Mouse (Mus musculus): ENCODE measurements around the gene Astl. TPM values are rescaled to one million over a fixed set of nuclear protein-coding genes. Genes with fewer than 3 reads are reported as not detected.

Gene Astl
- polyA plus RNA-seq, 1 experiment from 2014 or later, result not detected

DNA sequence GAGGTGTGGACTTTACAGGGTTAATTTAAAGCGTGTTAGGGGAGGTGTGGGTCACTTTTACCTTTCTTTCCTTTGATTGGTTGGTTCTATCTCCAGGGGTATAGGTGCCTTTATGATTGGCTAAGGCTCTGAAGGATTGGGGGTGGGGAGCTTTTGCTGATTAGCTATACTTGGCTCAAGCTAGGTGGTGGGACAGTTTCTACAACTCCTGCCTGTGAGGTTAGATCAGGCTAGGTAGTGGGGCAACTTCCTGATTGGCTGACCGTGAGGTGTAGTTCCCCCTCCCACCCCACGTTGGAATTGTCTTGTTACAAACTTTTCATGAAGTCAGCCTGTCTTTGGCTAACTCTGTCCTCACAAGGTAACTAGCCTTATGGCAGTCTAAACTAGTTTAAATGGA lies 31.3 kb upstream of the Astl start:
- H3K9me3 ChIP-seq (replicated peaks; ENCODE audit: control insufficient read depth, low read length), result no peaks in the 10 kb centered on the region
- H3K9ac ChIP-seq (ENCODE audit: low read depth, low read length), result no peak overlapping the region
- H3K4me1 ChIP-seq (ENCODE audit: control insufficient read depth, low read depth, low read length), result no peaks in the 10 kb centered on the region
- H3K36me3 ChIP-seq (ENCODE audit: control insufficient read depth, insufficient read depth), result no peaks in the 10 kb centered on the region
- no peak overlapping the region for H3K4me2 ChIP-seq (ENCODE audit: low read depth, low read length)
- ATAC-seq (ENCODE audit: low read depth), result no peak
- no peak overlapping the region for H3K27ac ChIP-seq (ENCODE audit: low read length)
- no peak overlapping the region for H3K4me3 ChIP-seq (ENCODE audit: low read depth, low read length)
- WGBS (ENCODE audit: insufficient replicate concordance), result 16% methylated on average over 3 of the region's 3 CpGs
- H3K27me3 ChIP-seq (ENCODE audit: control insufficient read depth, insufficient read depth, low read depth, low read length), result no peaks in the 10 kb centered on the region

- 71% methylated on average over 2 of the region's 2 CpGs for WGBS (ENCODE audit: insufficient replicate concordance)
- H3K4me2 ChIP-seq (ENCODE audit: low read depth, low read length), result no peak overlapping the region
- H3K4me3 ChIP-seq (ENCODE audit: low read depth, low read length), result no peak overlapping the region
- H3K9ac ChIP-seq (ENCODE audit: low read depth, low read length), result no peak overlapping the region
- no peak overlapping the region for H3K27ac ChIP-seq (ENCODE audit: low read length)
- ATAC-seq (ENCODE audit: low read depth), result no peak
- no peaks in the 10 kb centered on the region for H3K27me3 ChIP-seq (ENCODE audit: control insufficient read depth, insufficient read depth, low read depth, low read length)
- H3K36me3 ChIP-seq (ENCODE audit: control insufficient read depth, insufficient read depth), result no peaks in the 10 kb centered on the region
- H3K9me3 ChIP-seq (replicated peaks; ENCODE audit: control insufficient read depth, low read length), result no peaks in the 10 kb centered on the region
- no peaks in the 10 kb centered on the region for H3K4me1 ChIP-seq (ENCODE audit: control insufficient read depth, low read depth, low read length)
Observed at GRCm38 (mm10) chr2:127308660-127309059, 29.8 kb upstream of the Astl start.

DNA sequence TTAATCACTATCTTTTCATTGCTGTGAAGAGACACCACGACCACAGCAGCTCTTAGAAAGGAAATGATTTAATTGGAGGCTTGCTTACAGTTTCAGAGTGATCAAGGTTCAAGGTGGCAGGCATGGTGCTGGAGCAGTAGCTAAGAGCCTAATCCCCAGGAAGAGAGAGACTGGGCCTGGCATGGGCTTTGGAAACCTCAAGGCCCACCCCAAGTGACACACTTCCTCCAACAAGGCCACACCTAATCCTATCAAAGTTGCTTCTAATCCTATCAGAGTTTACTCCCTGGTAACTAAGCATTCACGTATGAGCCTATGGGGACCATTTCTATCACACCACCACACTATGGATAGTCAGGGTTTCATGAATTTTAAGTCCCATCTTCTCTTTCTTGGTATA lies 28.2 kb upstream of the Astl start:
- 16% methylated on average over 2 of the region's 2 CpGs for WGBS (ENCODE audit: insufficient replicate concordance)
- ATAC-seq (ENCODE audit: low read depth), result no peak
- Histone ChIP-seq H3K9ac (ENCODE audit: low read depth, low read length) (no peak overlapping the region), H3K27me3 (ENCODE audit: control insufficient read depth, insufficient read depth, low read depth, low read length) (no peaks in the 10 kb centered on the region), H3K4me2 (ENCODE audit: low read depth, low read length) (no peak overlapping the region), H3K36me3 (ENCODE audit: control insufficient read depth, insufficient read depth) (no peaks in the 10 kb centered on the region), H3K4me3 (ENCODE audit: low read depth, low read length) (no peak overlapping the region), H3K4me1 (ENCODE audit: control insufficient read depth, low read depth, low read length) (no peaks in the 10 kb centered on the region), H3K9me3 (replicated peaks; ENCODE audit: control insufficient read depth, low read length) (no peaks in the 10 kb centered on the region), H3K27ac (ENCODE audit: low read length) (no peak overlapping the region)

- no peaks in the 10 kb centered on the region for H3K27me3 ChIP-seq (ENCODE audit: control insufficient read depth, insufficient read depth, low read depth, low read length)
- H3K4me3 ChIP-seq (ENCODE audit: low read depth, low read length), result no peak overlapping the region
- no peaks in the 10 kb centered on the region for H3K36me3 ChIP-seq (ENCODE audit: control insufficient read depth, insufficient read depth)
- H3K9ac ChIP-seq (ENCODE audit: low read depth, low read length), result no peak overlapping the region
- ATAC-seq (ENCODE audit: low read depth), result no peak
- H3K27ac ChIP-seq (ENCODE audit: low read length), result no peak overlapping the region
- WGBS (ENCODE audit: insufficient replicate concordance), result 60% methylated on average over 7 of the region's 7 CpGs
- H3K4me1 ChIP-seq (ENCODE audit: control insufficient read depth, low read depth, low read length), result no peaks in the 10 kb centered on the region
- H3K4me2 ChIP-seq (ENCODE audit: low read depth, low read length), result no peak overlapping the region
- H3K9me3 ChIP-seq (replicated peaks; ENCODE audit: control insufficient read depth, low read length), result no peaks in the 10 kb centered on the region
Observed at GRCm38 (mm10) chr2:127310685-127311084, 27.8 kb upstream of the Astl start.

- Histone ChIP-seq H3K36me3 (ENCODE audit: control insufficient read depth, insufficient read depth) (no peaks in the 10 kb centered on the region), H3K27me3 (ENCODE audit: control insufficient read depth, insufficient read depth, low read depth, low read length) (no peaks in the 10 kb centered on the region), H3K4me1 (ENCODE audit: control insufficient read depth, low read depth, low read length) (no peaks in the 10 kb centered on the region), H3K9me3 (replicated peaks; ENCODE audit: control insufficient read depth, low read length) (no peaks in the 10 kb centered on the region), H3K4me3 (ENCODE audit: low read depth, low read length) (no peak overlapping the region), H3K27ac (ENCODE audit: low read length) (no peak overlapping the region), H3K9ac (ENCODE audit: low read depth, low read length) (no peak overlapping the region), H3K4me2 (ENCODE audit: low read depth, low read length) (no peak overlapping the region)
- no peak for ATAC-seq (ENCODE audit: low read depth)
- 55% methylated on average over 1 of the region's 1 CpGs for WGBS (ENCODE audit: insufficient replicate concordance)
Observed at GRCm38 (mm10) chr2:127311193-127311592, 27.2 kb upstream of the Astl start.

GRCm38 (mm10) chr2:127312801-127313200 lies 25.6 kb upstream of the Astl start:
- H3K9me3 ChIP-seq (replicated peaks; ENCODE audit: control insufficient read depth, low read length), result no peaks in the 10 kb centered on the region
- no peak overlapping the region for H3K4me3 ChIP-seq (ENCODE audit: low read depth, low read length)
- no peak overlapping the region for H3K27ac ChIP-seq (ENCODE audit: low read length)
- no peaks in the 10 kb centered on the region for H3K27me3 ChIP-seq (ENCODE audit: control insufficient read depth, insufficient read depth, low read depth, low read length)
- no peaks in the 10 kb centered on the region for H3K4me1 ChIP-seq (ENCODE audit: control insufficient read depth, low read depth, low read length)
- no peaks in the 10 kb centered on the region for H3K36me3 ChIP-seq (ENCODE audit: control insufficient read depth, insufficient read depth)
- no peak overlapping the region for H3K9ac ChIP-seq (ENCODE audit: low read depth, low read length)
- no peak for ATAC-seq (ENCODE audit: low read depth)
- 75% methylated on average over 4 of the region's 4 CpGs for WGBS (ENCODE audit: insufficient replicate concordance)
- no peak overlapping the region for H3K4me2 ChIP-seq (ENCODE audit: low read depth, low read length)

DNA sequence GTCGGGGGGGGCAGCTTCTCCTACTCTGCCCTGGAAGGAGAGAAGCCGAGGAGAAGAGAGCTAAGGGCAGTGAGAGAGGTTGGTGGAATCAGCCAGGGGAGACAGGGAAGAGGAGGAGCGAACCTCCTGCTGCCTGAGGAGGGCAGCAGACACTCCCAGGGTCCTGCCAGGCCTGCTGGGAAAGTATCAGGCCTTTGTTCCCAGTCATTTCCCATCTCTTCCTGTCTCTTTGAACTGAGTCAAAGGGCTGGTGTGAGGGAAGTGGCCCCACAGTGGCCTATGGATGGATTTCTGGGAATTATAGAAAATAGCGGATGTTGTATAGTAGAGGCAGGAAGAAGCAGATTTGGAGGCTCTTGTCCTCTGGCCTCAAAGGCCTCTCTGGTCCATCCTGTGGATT lies 24.6 kb upstream of the Astl start:
- Histone ChIP-seq H3K27ac (ENCODE audit: low read length) (no peak overlapping the region), H3K36me3 (ENCODE audit: control insufficient read depth, insufficient read depth) (no peaks in the 10 kb centered on the region), H3K4me1 (ENCODE audit: control insufficient read depth, low read depth, low read length) (no peaks in the 10 kb centered on the region), H3K27me3 (ENCODE audit: control insufficient read depth, insufficient read depth, low read depth, low read length) (no peaks in the 10 kb centered on the region), H3K9ac (ENCODE audit: low read depth, low read length) (no peak overlapping the region), H3K4me3 (ENCODE audit: low read depth, low read length) (no peak overlapping the region), H3K9me3 (replicated peaks; ENCODE audit: control insufficient read depth, low read length) (no peaks in the 10 kb centered on the region), H3K4me2 (ENCODE audit: low read depth, low read length) (no peak overlapping the region)
- WGBS (ENCODE audit: insufficient replicate concordance), result 54% methylated on average over 4 of the region's 4 CpGs
- ATAC-seq (ENCODE audit: low read depth), result peak; percentile 51

GRCm38 (mm10) chr2:127314467-127315154 lies 23.8 kb upstream of the Astl start:
- H3K9me3 ChIP-seq (replicated peaks; ENCODE audit: control insufficient read depth, low read length), result no peaks in the 10 kb centered on the region
- WGBS (ENCODE audit: insufficient replicate concordance), result 31% methylated on average over 6 of the region's 6 CpGs
- no peak overlapping the region for H3K4me2 ChIP-seq (ENCODE audit: low read depth, low read length)
- no peak overlapping the region for H3K4me3 ChIP-seq (ENCODE audit: low read depth, low read length)
- no peaks in the 10 kb centered on the region for H3K36me3 ChIP-seq (ENCODE audit: control insufficient read depth, insufficient read depth)
- no peaks in the 10 kb centered on the region for H3K27me3 ChIP-seq (ENCODE audit: control insufficient read depth, insufficient read depth, low read depth, low read length)
- H3K27ac ChIP-seq (ENCODE audit: low read length), result no peak overlapping the region
- no peaks in the 10 kb centered on the region for H3K4me1 ChIP-seq (ENCODE audit: control insufficient read depth, low read depth, low read length)
- ATAC-seq (ENCODE audit: low read depth), result peak; percentile 41
- no peak overlapping the region for H3K9ac ChIP-seq (ENCODE audit: low read depth, low read length)

- no peaks in the 10 kb centered on the region for H3K36me3 ChIP-seq (ENCODE audit: control insufficient read depth, insufficient read depth)
- 71% methylated on average over 1 of the region's 1 CpGs for WGBS (ENCODE audit: insufficient replicate concordance)
Observed at GRCm38 (mm10) chr2:127315155-127315470, 23.3 kb upstream of the Astl start.

More at GRCm38 (mm10) chr2:127315155-127315470, 23.3 kb upstream of the Astl start:
- Histone ChIP-seq H3K27ac (ENCODE audit: low read length) (no peak overlapping the region), H3K4me1 (ENCODE audit: control insufficient read depth, low read depth, low read length) (no peaks in the 10 kb centered on the region), H3K9ac (ENCODE audit: low read depth, low read length) (no peak overlapping the region), H3K9me3 (replicated peaks; ENCODE audit: control insufficient read depth, low read length) (no peaks in the 10 kb centered on the region), H3K27me3 (ENCODE audit: control insufficient read depth, insufficient read depth, low read depth, low read length) (no peaks in the 10 kb centered on the region), H3K4me3 (ENCODE audit: low read depth, low read length) (no peak overlapping the region), H3K4me2 (ENCODE audit: low read depth, low read length) (no peak overlapping the region)
- ATAC-seq (ENCODE audit: low read depth), result no peak
